Mouse (Mus musculus) cerebellum, postnatal 14 days (tissue): Measurements from ENCODE around the gene Manea.
A peak's percentile ranks its signal among the peaks of the same experiment; 100 is the strongest.
"Not testable (repeated sequence)": the region's sequence is repeated elsewhere in the genome, so short reads cannot be mapped to it uniquely, and the experiment has no call there.

Experiments
- DNase-seq, 2 experiments: peaks; one replicate each; pipeline ENCODE4 v3.0.0; 2021; ENCODE audit warnings: mixed read lengths in 2 of 2

The Manea gene

GRCm38 (mm10) chr4:26346443-26347106 is at the start of gene Manea:
Gene Manea (minus strand): TSS chr4:26346891.
- peak; percentile 92 for DNase-seq

GRCm38 (mm10) chr4:26354616-26355015 is 7.9 kb upstream of the Manea start:
- peak; percentile 40 to 71 for DNase-seq

- peak in 1 of 2 experiments; percentile 24 for DNase-seq
Observed at GRCm38 (mm10) chr4:26353643-26354231, 7.0 kb upstream of the Manea start.

- no peak for DNase-seq
Observed at GRCm38 (mm10) chr4:26347239-26347638, 548 bp upstream of the Manea start.

- peak in 1 of 2 experiments; percentile 13 for DNase-seq
Observed at GRCm38 (mm10) chr4:26345741-26346442, 799 bp downstream of the Manea start.

- no peak for DNase-seq
Observed at GRCm38 (mm10) chr4:26345080-26345479, 1.6 kb downstream of the Manea start.

GRCm38 (mm10) chr4:26342346-26342745 is 4.3 kb downstream of the Manea start:
- no peak for DNase-seq

GRCm38 (mm10) chr4:26338604-26339003 is 8.1 kb downstream of the Manea start:
- DNase-seq: no peak

- DNase-seq: no peak
Observed at GRCm38 (mm10) chr4:26336563-26336962, 10.1 kb downstream of the Manea start.

GRCm38 (mm10) chr4:26304731-26305130 is 42.0 kb downstream of the Manea start:
- DNase-seq: not testable (repeated sequence)

GRCm38 (mm10) chr4:26277112-26277716 is 69.5 kb downstream of the Manea start:
- DNase-seq: no peak

GRCm38 (mm10) chr4:26276264-26276663 is 70.4 kb downstream of the Manea start:
- DNase-seq: no peak

- DNase-seq: no peak
Observed at GRCm38 (mm10) chr4:26275769-26276168, 70.9 kb downstream of the Manea start.
